Mouse (Mus musculus): ENCODE measurements around the gene Mogat1.

Gene Mogat1

DNA sequence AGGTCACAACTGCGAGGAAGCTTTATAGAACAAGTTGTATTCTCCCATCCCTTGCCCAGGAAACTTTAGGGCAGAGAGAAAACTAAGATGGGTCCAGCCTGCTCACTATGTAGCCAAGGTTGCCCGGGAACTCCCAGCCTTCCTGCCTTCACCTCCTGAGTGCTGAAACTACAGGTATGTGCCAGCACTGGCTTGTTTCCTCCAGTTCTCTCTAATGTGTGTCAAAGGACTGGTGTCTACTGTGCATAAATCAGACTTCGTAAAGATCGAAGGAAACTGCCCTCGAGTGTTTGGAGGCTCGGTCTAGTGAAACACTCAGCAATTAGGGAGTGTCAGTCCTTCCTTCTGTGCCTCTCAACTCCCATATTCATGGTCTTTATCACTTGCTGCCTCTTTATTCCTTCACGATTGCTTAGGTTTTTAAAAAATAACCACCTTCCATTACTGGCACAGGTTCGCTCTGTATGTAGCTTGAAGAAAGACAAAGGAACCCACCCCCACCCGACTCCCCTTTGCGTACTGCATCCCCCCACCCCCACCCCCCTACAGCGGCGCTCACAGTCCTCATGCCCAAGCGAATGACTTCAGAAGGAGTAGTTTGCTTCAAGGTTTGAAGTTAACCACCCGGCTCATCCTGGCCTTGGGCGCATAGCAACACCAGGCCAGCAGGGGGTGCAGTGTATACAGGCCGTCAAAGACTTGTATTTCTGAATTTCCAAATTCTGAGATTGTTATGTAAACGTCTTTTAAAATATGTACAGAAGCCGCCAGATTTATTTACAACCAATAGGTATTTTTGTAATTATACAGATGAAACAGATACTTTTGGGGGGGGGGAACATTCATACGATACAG is 25.7 kb downstream of the Mogat1 start:
- in situ Hi-C loops (cut with MboI, MseI): loop anchor here (5.0 to 25.0 kb wide), 5 partner anchors 121 to 1226 kb away; partner anchors contain the start of genes Acsl3 (in 1 of the 2) and Utp14b (in 1 of the 2)

DNA sequence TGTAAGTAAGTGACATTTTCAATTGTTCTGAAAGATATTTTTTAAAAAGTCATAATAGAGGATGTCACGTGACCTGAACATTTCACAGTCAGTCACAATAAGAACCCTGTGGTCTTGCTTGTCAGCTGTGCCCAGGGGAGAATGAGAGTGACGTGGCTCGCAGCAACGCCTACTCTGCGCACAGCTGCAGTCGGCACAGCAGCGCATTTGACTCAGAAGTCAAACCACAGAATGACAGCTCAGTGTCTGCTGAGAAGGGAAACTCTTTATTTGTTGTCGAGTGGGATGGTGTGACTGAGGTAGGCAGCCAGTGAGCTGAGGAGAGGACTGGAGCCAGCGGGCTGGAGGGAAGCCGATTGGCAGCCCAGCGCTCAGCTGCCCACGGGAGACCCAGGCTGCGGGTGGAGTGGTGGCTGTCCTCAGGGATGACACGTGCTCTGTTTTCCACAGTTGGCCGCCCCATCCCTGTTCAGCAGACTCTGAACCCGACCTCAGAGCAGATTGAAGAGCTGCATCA is 26.8 kb downstream of the Mogat1 start:
- in situ Hi-C loops (cut with MboI, MseI): loop anchor here (5.0 to 25.0 kb wide), 5 partner anchors 120 to 1225 kb away; partner anchors contain the start of genes Acsl3 (in 1 of the 2) and Utp14b (in 1 of the 2)

DNA sequence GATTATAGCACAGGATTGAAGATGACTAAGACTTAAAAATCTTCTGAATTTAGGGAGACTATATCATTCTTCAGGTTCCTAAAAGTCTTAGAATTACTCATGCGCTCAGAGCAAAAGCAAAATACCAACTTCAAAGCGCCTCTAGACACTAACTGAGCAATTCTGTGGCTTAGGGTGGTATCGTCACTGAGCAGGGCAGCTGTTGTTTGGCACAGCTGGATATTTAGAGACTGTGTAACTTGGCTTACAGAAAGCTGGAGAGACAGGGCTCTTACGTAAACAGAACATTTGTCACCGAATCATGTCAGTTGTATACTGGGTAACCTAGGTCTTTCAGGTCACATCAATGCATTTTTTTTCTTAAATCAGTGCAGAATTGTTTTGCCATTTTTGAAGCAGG is 27.6 kb downstream of the Mogat1 start:
- in situ Hi-C loops (cut with MboI, MseI): loop anchor here (5.0 to 25.0 kb wide), 5 partner anchors 119 to 1224 kb away; partner anchors contain the start of genes Acsl3 (in 1 of the 2) and Utp14b (in 1 of the 2)

DNA sequence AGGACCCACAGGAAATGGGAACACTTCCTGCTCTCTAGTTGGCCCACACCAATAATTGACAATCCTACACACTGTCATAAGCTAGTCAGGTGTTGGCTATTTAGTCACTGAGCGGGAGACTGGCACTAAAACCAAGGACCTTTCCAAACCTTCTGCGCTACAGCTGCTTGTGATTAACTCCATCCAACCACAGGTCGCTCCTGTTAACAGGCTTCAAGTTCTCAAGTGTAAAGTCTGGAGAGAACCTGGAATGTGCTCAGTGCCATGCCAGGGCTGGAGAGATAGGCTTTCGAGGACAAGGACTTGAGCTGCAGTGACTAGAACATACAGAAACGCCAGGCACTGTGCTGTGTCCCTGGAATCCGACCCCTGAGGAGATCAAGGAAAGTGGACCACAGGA is 28.4 kb downstream of the Mogat1 start:
- in situ Hi-C loops (cut with MboI, MseI): loop anchor here (5.0 to 25.0 kb wide), 5 partner anchors 118 to 1223 kb away; partner anchors contain the start of genes Acsl3 (in 1 of the 2) and Utp14b (in 1 of the 2)

DNA sequence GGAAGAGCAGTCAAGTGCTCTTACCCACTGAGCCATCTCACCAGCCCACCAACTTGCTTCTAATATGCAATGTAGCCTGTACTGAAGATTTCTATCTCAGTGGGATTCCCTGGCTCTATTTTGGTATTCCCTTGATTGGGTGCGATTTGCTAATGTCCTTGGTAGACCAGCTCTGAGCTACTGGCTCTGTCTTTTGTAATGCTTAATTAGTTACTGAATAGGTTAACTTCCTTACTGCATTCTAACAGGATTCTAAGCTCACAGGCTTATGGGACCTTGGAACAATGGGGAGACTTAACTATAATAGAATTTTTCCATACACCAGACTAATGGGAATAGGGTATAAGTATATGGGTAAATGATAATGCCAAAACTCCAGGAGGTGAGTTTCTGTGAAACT is 32.8 kb downstream of the Mogat1 start:
- in situ Hi-C loops (cut with MboI, MseI): loop anchor here (5.0 to 25.0 kb wide), 3 partner anchors 1044 to 1219 kb away; no protein-coding TSS in a partner anchor

DNA sequence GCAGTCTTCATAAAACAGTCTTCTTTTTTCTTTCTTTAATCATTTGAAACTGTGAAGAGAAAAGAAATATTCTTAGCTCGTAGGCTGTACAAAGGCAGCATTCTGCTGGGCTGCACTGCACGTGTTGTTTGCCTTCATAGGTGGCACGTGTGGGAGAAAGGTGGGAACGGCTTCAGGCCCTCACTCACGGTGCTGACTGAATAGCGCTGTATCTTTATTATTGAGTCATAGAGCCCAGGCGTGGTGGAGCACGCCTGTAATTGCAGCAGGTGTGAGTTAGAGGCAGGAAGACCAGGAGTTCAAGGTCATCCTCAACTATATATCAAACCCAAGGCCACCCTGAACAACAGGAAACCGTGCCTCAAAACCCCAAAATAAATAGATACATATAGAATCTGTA is 35.5 kb downstream of the Mogat1 start:
- in situ Hi-C loops (cut with MboI, MseI): loop anchor here (25.0 kb wide), 2 partner anchors 1041 to 1216 kb away; no protein-coding TSS in a partner anchor

DNA sequence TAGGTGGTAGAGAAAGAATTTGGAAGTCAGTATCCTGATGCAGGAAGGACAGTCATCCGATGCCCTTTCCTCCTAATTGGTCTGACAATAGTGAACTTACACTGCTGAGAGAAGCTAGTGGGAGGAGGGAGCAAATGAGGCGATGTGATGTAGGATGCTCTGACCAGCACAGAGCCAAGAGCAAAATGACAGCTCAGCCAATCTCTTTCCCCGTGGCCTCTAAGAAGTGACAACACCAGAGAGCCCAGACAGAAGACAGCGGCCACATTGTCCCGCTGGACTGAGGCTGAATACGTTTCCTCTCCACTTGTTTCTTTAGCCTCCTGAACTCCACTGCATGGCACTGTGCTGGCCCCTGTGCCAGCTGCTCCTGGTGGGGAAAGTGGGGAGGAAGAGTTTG is 38.2 kb downstream of the Mogat1 start:
- in situ Hi-C loops (cut with MboI, MseI): loop anchor here (25.0 kb wide), 2 partner anchors 1038 to 1213 kb away; no protein-coding TSS in a partner anchor

DNA sequence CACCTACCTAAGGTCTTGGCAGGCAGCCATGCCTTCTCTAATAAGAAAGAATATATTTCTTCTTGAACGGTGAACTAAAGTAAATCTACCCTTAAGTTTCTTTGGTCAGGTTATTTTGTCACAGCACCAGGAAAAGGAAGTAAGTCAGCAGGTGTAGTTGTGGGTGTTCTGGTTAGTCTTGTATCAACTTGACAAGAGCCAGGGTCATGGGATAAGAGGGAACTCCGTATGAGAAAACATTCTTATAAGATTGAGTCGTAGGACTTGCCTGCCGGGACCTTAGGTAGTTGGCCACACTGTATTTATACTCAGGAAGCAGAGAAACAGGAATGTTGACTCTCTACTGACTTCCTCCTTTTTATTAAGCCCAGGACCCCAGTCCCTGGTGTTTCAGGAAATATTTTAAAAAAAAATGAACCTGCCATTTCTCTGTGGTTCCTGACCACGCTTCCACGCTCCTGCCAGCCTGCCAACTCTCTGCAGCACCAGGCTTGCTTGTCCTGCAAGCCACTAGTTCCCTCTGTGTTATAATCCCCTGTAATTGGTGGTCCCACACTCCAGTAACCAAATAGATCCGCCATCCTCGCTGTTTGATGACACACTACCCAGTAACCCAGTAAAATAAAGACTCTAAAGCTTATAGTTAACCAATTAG is 43.3 kb downstream of the Mogat1 start:
- in situ Hi-C loops (cut with MboI, MseI): no loop called here

DNA sequence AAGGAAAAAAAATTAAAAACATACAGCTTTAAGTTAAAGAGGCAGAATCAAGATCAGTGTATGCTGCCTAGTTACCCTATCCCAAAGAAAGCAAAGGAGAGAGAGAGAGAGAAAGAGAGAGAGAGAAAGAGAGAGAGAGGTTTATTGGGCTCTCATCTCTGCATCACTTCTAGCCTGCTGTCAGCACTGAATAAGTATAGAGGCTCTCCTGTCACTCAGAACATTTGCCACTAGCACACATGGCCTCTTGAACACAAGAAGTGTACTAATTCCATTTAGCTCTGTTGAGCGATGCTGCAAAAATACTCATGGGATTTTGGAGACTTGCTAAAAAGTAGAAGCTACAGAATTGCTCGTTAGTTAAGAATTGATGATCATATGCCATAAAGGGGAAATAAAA is 56.2 kb downstream of the Mogat1 start:
- in situ Hi-C loops (cut with MboI, MseI): no loop called here

DNA sequence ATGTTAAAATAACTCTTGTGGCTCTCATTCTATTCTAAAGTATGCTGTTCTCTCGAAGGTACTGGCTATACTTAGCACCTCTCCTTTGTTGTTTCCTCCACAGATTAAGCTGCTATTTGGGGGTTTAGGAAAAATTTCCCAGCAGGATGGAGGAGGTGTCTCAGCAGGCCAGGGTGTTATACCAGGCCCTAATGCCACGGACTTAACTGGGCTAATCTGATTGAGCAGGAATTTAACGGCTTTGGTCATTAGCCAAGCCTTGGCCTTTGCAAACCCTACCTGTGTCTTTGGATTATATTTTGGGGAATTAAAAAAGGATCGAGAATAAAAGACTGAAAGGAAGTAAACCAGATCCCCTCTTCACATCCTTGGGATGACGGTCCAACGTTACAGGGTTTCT is 56.6 kb downstream of the Mogat1 start:
- in situ Hi-C loops (cut with MboI, MseI): no loop called here

DNA sequence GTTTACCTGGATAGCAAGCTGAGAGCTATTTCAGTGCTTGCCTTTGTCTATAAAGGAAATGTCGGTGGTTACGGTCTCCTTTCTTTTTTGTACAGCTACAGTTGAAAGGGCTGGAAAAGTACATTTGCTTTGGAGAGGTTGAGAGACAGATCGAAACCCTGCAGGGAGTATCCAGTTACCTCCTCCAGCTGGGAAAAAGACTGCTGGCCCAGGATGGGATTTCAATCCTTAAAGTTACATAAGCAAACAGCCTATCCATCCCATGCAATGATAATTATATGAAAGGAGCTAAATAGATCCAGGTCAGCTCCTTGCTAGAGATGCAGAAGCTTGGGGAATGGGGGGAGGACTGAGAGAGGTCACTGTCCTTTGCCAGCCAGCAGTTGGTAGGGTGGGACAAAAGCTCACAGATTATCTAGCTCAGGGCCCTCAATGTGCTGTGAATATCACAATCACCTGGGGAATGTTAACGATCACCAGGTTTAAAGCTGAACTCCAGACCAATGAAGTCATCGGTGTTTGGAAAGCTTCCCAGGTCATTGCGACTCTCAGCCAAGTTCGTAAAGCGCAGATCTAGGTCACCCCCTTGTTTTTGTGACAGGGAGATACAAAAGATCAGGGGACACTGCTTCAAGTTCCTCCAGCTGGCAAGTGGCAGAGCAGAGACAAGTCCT is 57.2 kb downstream of the Mogat1 start:
- in situ Hi-C loops (cut with MboI, MseI): no loop called here

DNA sequence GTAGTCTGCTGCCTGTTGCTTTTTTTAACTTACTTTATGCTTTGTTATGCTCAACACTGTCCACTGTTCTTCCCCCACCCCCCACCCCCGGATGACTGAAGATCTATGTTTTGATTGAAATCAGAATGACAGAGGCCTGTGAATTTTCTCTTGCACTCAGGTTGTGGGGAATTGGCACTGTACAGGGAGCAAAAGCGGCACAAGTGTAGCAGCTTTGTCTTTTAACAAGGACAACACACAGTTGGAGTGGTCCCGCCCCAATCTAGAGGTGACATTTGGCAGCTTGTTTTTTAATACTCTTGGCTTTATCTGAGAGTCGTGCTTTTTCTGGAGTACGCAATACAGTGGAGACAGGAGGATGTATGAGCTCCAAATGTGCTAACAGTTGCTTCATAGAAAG is 58.8 kb downstream of the Mogat1 start:
- in situ Hi-C loops (cut with MboI, MseI): no loop called here

DNA sequence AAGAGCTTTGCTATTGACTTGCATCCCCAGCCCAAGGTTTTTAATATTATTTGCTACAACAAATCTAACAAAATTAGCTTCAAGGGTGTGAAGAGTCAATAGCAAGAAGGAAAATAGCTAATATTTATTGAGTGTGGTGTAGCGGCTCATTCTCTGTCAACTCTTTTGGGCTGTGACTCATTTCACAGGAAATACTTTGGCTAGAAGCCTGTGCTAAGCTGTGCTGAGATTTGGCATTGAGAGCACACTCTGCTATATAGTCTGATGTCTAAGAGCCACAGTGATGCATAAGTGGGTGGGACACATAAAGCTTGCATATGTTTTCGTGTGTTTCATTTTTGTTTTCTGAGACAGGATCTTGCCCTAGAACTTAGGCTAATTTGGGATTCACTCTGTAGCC is 74.3 kb downstream of the Mogat1 start:
- in situ Hi-C loops (cut with MboI, MseI): no loop called here

DNA sequence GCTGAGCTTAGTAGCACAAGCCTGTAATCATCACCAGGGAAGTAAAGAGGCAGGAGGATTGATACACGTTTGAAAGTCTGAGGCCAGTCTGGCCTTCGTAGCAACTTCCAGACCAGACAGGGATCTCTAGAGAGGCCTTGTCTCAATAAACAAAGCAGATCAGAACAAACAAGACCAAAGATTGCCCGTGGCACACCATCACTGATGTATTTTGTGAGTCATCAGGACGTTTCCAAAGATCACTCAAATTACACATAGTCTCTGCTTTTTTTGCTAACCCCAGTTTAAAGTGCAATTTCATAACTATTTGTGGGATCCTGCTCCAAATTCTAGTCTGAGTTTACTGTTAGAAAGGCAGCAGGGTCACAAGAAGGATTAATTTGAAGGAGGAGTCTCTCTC is 76.2 kb downstream of the Mogat1 start:
- in situ Hi-C loops (cut with MboI, MseI): no loop called here
